Mouse (Mus musculus): ENCODE measurements at regions not wholly inside any gene's neighbourhood (a gene's known extent, or its start where the extent isn't known, plus 50 kb on each side); places are given as distances from the start of the nearest gene placed in this dataset.

- TF ChIP-seq POLR2A (IDR thresholded peaks at IDR 0.05; ENCODE audit: control insufficient read depth, low read depth, low read length) (no peak), CTCF (IDR thresholded peaks at IDR 0.05; ENCODE audit: control insufficient read depth, insufficient read depth, insufficient replicate concordance, low read depth, low read length) (no peak)
Observed at GRCm38 (mm10) chr8:103374151-103374550, 588.7 kb upstream of the Cdh11 start.

Measured in testis, adult 2 months (tissue).